Mouse (Mus musculus) olfactory bulb, adult 2 months (tissue): Measurements from ENCODE around the gene Ppp1r26.

Experiments used
- CTCF ChIP-seq: fragments of 200-500 bp; IDR thresholded peaks from 2 replicates; pipeline ENCODE4 v1.5.1; 2012; ENCODE audit warnings: low read depth, mild to moderate bottlenecking, low read length, moderate library complexity; ENCODE audit not compliant: insufficient read depth
- POLR2A ChIP-seq: fragments of 200-500 bp; IDR thresholded peaks from 2 replicates; pipeline ENCODE4 v1.6.1; 2012; ENCODE audit warnings: mild to moderate bottlenecking, low read depth, low read length, moderate library complexity; ENCODE audit not compliant: insufficient read depth

DNA sequence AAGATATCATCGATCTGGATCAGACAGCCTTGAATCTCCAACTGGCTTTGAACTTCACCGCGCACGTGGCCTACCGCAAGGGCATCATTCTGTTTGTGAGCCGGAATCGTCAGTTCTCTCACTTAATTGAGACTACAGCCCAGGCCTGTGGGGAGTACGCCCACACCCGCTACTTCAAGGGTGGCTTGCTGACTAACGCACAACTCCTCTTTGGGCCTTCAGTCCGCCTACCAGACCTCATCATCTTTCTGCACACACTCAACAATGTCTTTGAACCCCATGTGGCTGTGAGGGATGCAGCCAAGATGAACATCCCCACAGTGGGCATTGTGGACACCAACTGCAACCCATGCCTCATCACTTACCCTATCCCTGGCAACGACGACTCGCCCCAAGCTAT lies 22.9 kb downstream of the Ppp1r26 start:
- TF ChIP-seq CTCF (no peak), POLR2A (no peak)
